Mouse (Mus musculus) kidney, embryonic 16.5 days (tissue): ENCODE data around the gene Astn2. TPM values are rescaled to one million over a fixed set of nuclear protein-coding genes. Genes with fewer than 3 reads are reported as not detected.

ENCODE experiments used
- ATAC-seq: fragments of 200-750 bp; cut with Nextera tagmentation; 2 replicates; pipeline ENCODE4 v1.8.0; 2017; ENCODE audit warnings: moderate TSS enrichment; ENCODE audit not compliant: low FRiP score, low TSS enrichment
- H3K27ac ChIP-seq: fragments of 300-500 bp; sonication (generic); 2 replicates; pipeline ENCODE4 v1.5.1; 2014; ENCODE audit warnings: low read length
- H3K27me3 ChIP-seq: fragments of 300-500 bp; sonication (generic); 2 replicates; pipeline ENCODE4 v1.6.1; 2014; ENCODE audit warnings: low read length, control low read depth, mixed read lengths; ENCODE audit not compliant: insufficient read depth
- H3K36me3 ChIP-seq: fragments of 300-500 bp; sonication (generic); 2 replicates; pipeline ENCODE4 v1.6.1; 2014; ENCODE audit warnings: low read length, control low read depth, mixed read lengths; ENCODE audit not compliant: insufficient read depth
- H3K4me1 ChIP-seq: fragments of 300-500 bp; sonication (generic); 2 replicates; pipeline ENCODE4 v1.6.1; 2014; ENCODE audit warnings: low read length, control low read depth, mixed read lengths; ENCODE audit not compliant: insufficient read depth
- H3K4me2 ChIP-seq: fragments of 300-500 bp; sonication (generic); replicated peaks from 2 replicates; pipeline ENCODE4 v1.6.1; 2014; ENCODE audit warnings: low read depth, low read length
- H3K4me3 ChIP-seq: fragments of 300-500 bp; sonication (generic); 2 replicates; pipeline ENCODE4 v1.5.1; 2014; ENCODE audit warnings: mild to moderate bottlenecking, low read length
- H3K9ac ChIP-seq: fragments of 300-500 bp; sonication (generic); replicated peaks from 2 replicates; pipeline ENCODE4 v1.6.1; 2014; ENCODE audit warnings: low read length
- H3K9me3 ChIP-seq: fragments of 300-500 bp; sonication (generic); 2 replicates; pipeline ENCODE4 v1.6.1; 2016; ENCODE audit warnings: low read length, control low read depth
- WGBS: fragments of 180-500 bp; shearing (Covaris S2); extraction: QIAGEN DNeasy Blood & Tissue Kit; methylation state at CpG from one replicate; pipeline ENCODE4 v1.1.7; 2014; 5-methylcytosine and 5-hydroxymethylcytosine counted together
- polyA plus RNA-seq: library from polyadenylated mRNA; unstranded; fragments of >200 nt; fragmentation: Nextera tagmentation; extraction: Ambion mirVana; gene quantifications from 2 replicates; pipeline ENCODE4 v1.2.1, GENCODE M21; 2015

Astn2 gene
- polyA plus RNA-seq, 1 experiment from 2014 or later: 0.11 TPM

- Histone ChIP-seq H3K36me3 (no peaks in the 10 kb centered on the region), H3K9me3 (0 out of 2 replicates have a peak, but pooled peaks cover 2% of the 10 kb centered on the region), H3K27me3 (no peaks in the 10 kb centered on the region), H3K9ac (no peak overlapping the region), H3K4me3 (no peak overlapping the region), H3K4me2 (no peak overlapping the region), H3K27ac (no peak overlapping the region), H3K4me1 (0 out of 2 replicates have a peak, but pooled peaks cover 2% of the 10 kb centered on the region)
- 8% methylated on average over 5 of the region's 5 CpGs for WGBS
- peak; percentile 63; the same call in 1 of the 2 replicates for ATAC-seq
These were observed 761.8 kb downstream of the Astn2 start for GRCm38 (mm10) chr4:65642611-65643010.

GRCm38 (mm10) chr4:65638231-65638630 lies 766.2 kb downstream of the Astn2 start:
- Histone ChIP-seq H3K27me3 (no peaks in the 10 kb centered on the region), H3K9me3 (0 out of 2 replicates have a peak, but pooled peaks cover 2% of the 10 kb centered on the region), H3K36me3 (no peaks in the 10 kb centered on the region), H3K4me1 (0 out of 2 replicates have a peak, but pooled peaks cover 6% of the 10 kb centered on the region), H3K4me3 (no peak overlapping the region), H3K9ac (no peak overlapping the region), H3K4me2 (no peak overlapping the region), H3K27ac (no peak overlapping the region)
- no peak for ATAC-seq
- 58% methylated on average over 3 of the region's 3 CpGs for WGBS

GRCm38 (mm10) chr4:65620125-65620524 lies 784.3 kb downstream of the Astn2 start:
- no peak for ATAC-seq
- Histone ChIP-seq H3K4me2 (no peak overlapping the region), H3K9me3 (no peaks in the 10 kb centered on the region), H3K27ac (no peak overlapping the region), H3K4me1 (no peaks in the 10 kb centered on the region), H3K4me3 (no peak overlapping the region), H3K36me3 (peaks cover 25% of the 10 kb centered on the region), H3K9ac (no peak overlapping the region), H3K27me3 (no peaks in the 10 kb centered on the region)
- 74% methylated on average over 3 of the region's 3 CpGs for WGBS

DNA sequence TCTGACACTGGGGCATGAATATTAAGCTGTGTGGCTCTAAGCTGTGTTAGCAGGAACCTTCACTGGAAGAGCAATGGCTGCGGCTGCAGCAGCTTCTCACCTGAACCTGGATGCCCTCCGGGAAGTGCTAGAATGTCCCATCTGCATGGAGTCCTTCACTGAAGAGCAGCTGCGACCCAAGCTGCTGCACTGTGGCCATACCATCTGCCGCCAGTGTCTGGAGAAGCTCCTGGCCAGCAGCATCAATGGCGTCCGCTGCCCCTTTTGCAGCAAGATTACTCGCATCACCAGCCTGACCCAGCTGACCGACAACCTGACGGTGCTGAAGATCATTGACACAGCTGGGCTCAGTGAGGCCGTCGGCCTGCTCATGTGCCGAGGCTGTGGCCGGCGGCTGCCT lies 791.3 kb downstream of the Astn2 start:
- Histone ChIP-seq H3K4me1 (0 out of 2 replicates have a peak, but pooled peaks cover 7% of the 10 kb centered on the region), H3K4me3 (no peak overlapping the region), H3K4me2 (no peak overlapping the region), H3K9me3 (no peaks in the 10 kb centered on the region), H3K36me3 (peaks cover 45% of the 10 kb centered on the region), H3K9ac (no peak overlapping the region), H3K27ac (no peak overlapping the region), H3K27me3 (no peaks in the 10 kb centered on the region)
- no peak for ATAC-seq
- whole genome bisulfite sequencing: 97% methylated on average over 14 of the region's 14 CpGs

- peaks cover 35% of the 10 kb centered on the region for H3K36me3 ChIP-seq
- H3K9me3 ChIP-seq: no peaks in the 10 kb centered on the region
- no peak overlapping the region for H3K4me3 ChIP-seq
- no peak overlapping the region for H3K9ac ChIP-seq
- H3K27ac ChIP-seq: no peak overlapping the region
- no peaks in the 10 kb centered on the region for H3K27me3 ChIP-seq
- WGBS: 89% methylated on average over 6 of the region's 6 CpGs
- no peak overlapping the region for H3K4me2 ChIP-seq
- ATAC-seq: no peak
- H3K4me1 ChIP-seq: peaks cover 21% of the 10 kb centered on the region
These were observed 793.5 kb downstream of the Astn2 start for GRCm38 (mm10) chr4:65610896-65611295.

GRCm38 (mm10) chr4:65610329-65610728 lies 794.1 kb downstream of the Astn2 start:
- no peaks in the 10 kb centered on the region for H3K27me3 ChIP-seq
- H3K4me3 ChIP-seq: no peak overlapping the region
- H3K4me2 ChIP-seq: no peak overlapping the region
- ATAC-seq: no peak
- H3K27ac ChIP-seq: no peak overlapping the region
- H3K36me3 ChIP-seq: peaks cover 30% of the 10 kb centered on the region
- H3K9me3 ChIP-seq: no peaks in the 10 kb centered on the region
- no peak overlapping the region for H3K9ac ChIP-seq
- H3K4me1 ChIP-seq: peaks cover 26% of the 10 kb centered on the region
- 69% methylated on average over 5 of the region's 5 CpGs for WGBS

GRCm38 (mm10) chr4:65608112-65608511 lies 796.3 kb downstream of the Astn2 start:
- H3K27ac ChIP-seq: no peak overlapping the region
- H3K36me3 ChIP-seq: peaks cover 8% of the 10 kb centered on the region; the same call in 1 of the 2 replicates
- no peak for ATAC-seq
- H3K4me1 ChIP-seq: peaks cover 31% of the 10 kb centered on the region
- no peaks in the 10 kb centered on the region for H3K27me3 ChIP-seq
- WGBS: 91% methylated on average over 4 of the region's 4 CpGs
- no peaks in the 10 kb centered on the region for H3K9me3 ChIP-seq
- no peak overlapping the region for H3K9ac ChIP-seq
- no peak overlapping the region for H3K4me2 ChIP-seq
- no peak overlapping the region for H3K4me3 ChIP-seq

DNA sequence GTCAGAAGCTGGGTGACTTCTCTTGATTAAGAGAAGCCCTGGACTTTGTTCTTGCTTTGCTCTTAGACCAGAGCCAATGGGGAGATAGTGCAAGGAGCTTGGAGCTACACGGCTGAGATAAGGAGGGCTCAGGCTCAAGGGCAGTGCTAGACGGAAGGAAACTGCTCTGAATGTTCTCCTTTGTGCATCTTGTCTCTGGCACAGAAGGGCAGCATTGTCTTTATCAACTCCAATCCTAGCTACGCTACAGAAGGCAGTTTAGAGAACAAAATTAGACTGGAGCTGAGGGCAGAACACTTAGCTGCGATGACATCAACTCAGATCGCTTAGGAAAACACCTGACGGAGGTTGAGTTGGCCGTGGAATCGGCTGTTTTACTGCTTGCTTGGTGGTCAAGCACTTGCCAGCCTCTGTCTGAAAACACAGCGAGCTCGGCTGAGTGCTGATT lies 797.2 kb downstream of the Astn2 start:
- 83% methylated on average over 10 of the region's 10 CpGs for WGBS
- no peak for ATAC-seq
- no peak overlapping the region for H3K4me3 ChIP-seq

GRCm38 (mm10) chr4:65605151-65605702 lies 799.2 kb downstream of the Astn2 start:
- peak overlapping the region; percentile 82 for H3K4me3 ChIP-seq
- H3K9me3 ChIP-seq: no peaks in the 10 kb centered on the region
- ATAC-seq: peak; percentile 85; the same call in 1 of the 2 replicates
- WGBS: under 1% methylated on average over 21 of the region's 21 CpGs
- peak overlapping the region; percentile 86 for H3K4me2 ChIP-seq
- H3K27me3 ChIP-seq: no peaks in the 10 kb centered on the region
- H3K9ac ChIP-seq: peak overlapping the region; percentile 90
- no peaks in the 10 kb centered on the region for H3K36me3 ChIP-seq
- H3K27ac ChIP-seq: no peak overlapping the region
- peaks cover 28% of the 10 kb centered on the region for H3K4me1 ChIP-seq

More for the DNA sequence above, 797.2 kb downstream of the Astn2 start:
- Histone ChIP-seq H3K9me3 (no peaks in the 10 kb centered on the region), H3K36me3 (0 out of 2 replicates have a peak, but pooled peaks cover 3% of the 10 kb centered on the region), H3K27ac (no peak overlapping the region), H3K9ac (no peak overlapping the region), H3K4me2 (no peak overlapping the region), H3K27me3 (no peaks in the 10 kb centered on the region), H3K4me1 (peaks cover 31% of the 10 kb centered on the region)

- ATAC-seq: peak; percentile 98
- H3K27ac ChIP-seq: peak within 1 kb of the TSS; percentile 65; the same call in 1 of the 2 replicates
- 4% methylated on average over 33 of the region's 33 CpGs for WGBS
These were observed 799.8 kb downstream of the Astn2 start, which contains the start of gene Trim32 for GRCm38 (mm10) chr4:65604504-65605150. Gene Trim32 (plus strand): TSS chr4:65604986.

More at GRCm38 (mm10) chr4:65604504-65605150, 799.8 kb downstream of the Astn2 start, which contains the start of gene Trim32:
- peaks cover 24% of the 10 kb centered on the region for H3K4me1 ChIP-seq
- no peaks in the 10 kb centered on the region for H3K9me3 ChIP-seq
- H3K36me3 ChIP-seq: no peaks in the 10 kb centered on the region
- no peaks in the 10 kb centered on the region for H3K27me3 ChIP-seq
- H3K4me3 ChIP-seq: peak within 1 kb of the TSS; percentile 82
- peak within 1 kb of the TSS; percentile 86 for H3K4me2 ChIP-seq
- H3K9ac ChIP-seq: peak within 1 kb of the TSS; percentile 90
